Mouse (Mus musculus): ENCODE data around the gene Dyrk1a. TPM values are rescaled to one million over a fixed set of nuclear protein-coding genes. Genes with fewer than 3 reads are reported as not detected.

The Dyrk1a gene
- polyA plus RNA-seq, 1 experiment from 2014 or later: 9.0 TPM

- H3K4me1 ChIP-seq: peaks cover 38% of the 10 kb centered on the region
- H3K36me3 ChIP-seq: no peaks in the 10 kb centered on the region
- no peak overlapping the region for H3K4me3 ChIP-seq
- H3K27me3 ChIP-seq: no peaks in the 10 kb centered on the region
- WGBS: 71% methylated on average over 5 of the region's 5 CpGs
- H3K4me2 ChIP-seq (replicated peaks): no peak overlapping the region
- H3K9me3 ChIP-seq: no peaks in the 10 kb centered on the region
- ATAC-seq (ENCODE audit: insufficient number of reproducible peaks, insufficient read depth, low FRiP score, low TSS enrichment): no peak
- H3K9ac ChIP-seq: 0 out of 2 replicates have a peak overlapping the region, but pooled peaks have one; percentile 24
- no peak overlapping the region for H3K27ac ChIP-seq
Observed at GRCm38 (mm10) chr16:94575757-94576156, 5.9 kb downstream of the Dyrk1a start.

- H3K27ac ChIP-seq: no peak overlapping the region
- no peak overlapping the region for H3K4me3 ChIP-seq
- no peak for ATAC-seq (ENCODE audit: insufficient number of reproducible peaks, insufficient read depth, low FRiP score, low TSS enrichment)
- no peak overlapping the region for H3K4me2 ChIP-seq (replicated peaks)
- H3K9ac ChIP-seq: no peak overlapping the region
- no peaks in the 10 kb centered on the region for H3K36me3 ChIP-seq
- peaks cover 37% of the 10 kb centered on the region for H3K4me1 ChIP-seq
- 93% methylated on average over 4 of the region's 4 CpGs for WGBS
- H3K27me3 ChIP-seq: no peaks in the 10 kb centered on the region
- no peaks in the 10 kb centered on the region for H3K9me3 ChIP-seq
Observed at GRCm38 (mm10) chr16:94579348-94579747, 9.5 kb downstream of the Dyrk1a start.

GRCm38 (mm10) chr16:94580844-94581405 is 11.1 kb downstream of the Dyrk1a start:
- peaks cover 38% of the 10 kb centered on the region for H3K4me1 ChIP-seq
- H3K27ac ChIP-seq: 0 out of 2 replicates have a peak overlapping the region, but pooled peaks have one; percentile 30
- ATAC-seq (ENCODE audit: insufficient number of reproducible peaks, insufficient read depth, low FRiP score, low TSS enrichment): no peak
- no peaks in the 10 kb centered on the region for H3K9me3 ChIP-seq
- H3K27me3 ChIP-seq: no peaks in the 10 kb centered on the region
- H3K36me3 ChIP-seq: no peaks in the 10 kb centered on the region
- H3K4me3 ChIP-seq: no peak overlapping the region
- no peak overlapping the region for H3K9ac ChIP-seq
- WGBS: 40% methylated on average over 7 of the region's 7 CpGs
- H3K4me2 ChIP-seq (replicated peaks): no peak overlapping the region

- Histone ChIP-seq H3K27me3 (no peaks in the 10 kb centered on the region), H3K36me3 (no peaks in the 10 kb centered on the region), H3K4me3 (no peak overlapping the region), H3K9ac (no peak overlapping the region), H3K27ac (no peak overlapping the region), H3K4me2 (replicated peaks) (no peak overlapping the region), H3K4me1 (peaks cover 42% of the 10 kb centered on the region), H3K9me3 (no peaks in the 10 kb centered on the region)
- no peak for ATAC-seq (ENCODE audit: insufficient number of reproducible peaks, insufficient read depth, low FRiP score, low TSS enrichment)
- 67% methylated on average over 7 of the region's 7 CpGs for WGBS
Observed at GRCm38 (mm10) chr16:94586349-94586990, 16.7 kb downstream of the Dyrk1a start.

GRCm38 (mm10) chr16:94587461-94587860 is 17.7 kb downstream of the Dyrk1a start:
- H3K4me3 ChIP-seq: no peak overlapping the region
- no peak for ATAC-seq (ENCODE audit: insufficient number of reproducible peaks, insufficient read depth, low FRiP score, low TSS enrichment)
- no peak overlapping the region for H3K27ac ChIP-seq
- H3K9ac ChIP-seq: no peak overlapping the region
- H3K4me2 ChIP-seq (replicated peaks): no peak overlapping the region
- WGBS: 78% methylated on average over 4 of the region's 4 CpGs
- no peaks in the 10 kb centered on the region for H3K9me3 ChIP-seq
- H3K4me1 ChIP-seq: peaks cover 42% of the 10 kb centered on the region
- no peaks in the 10 kb centered on the region for H3K27me3 ChIP-seq
- no peaks in the 10 kb centered on the region for H3K36me3 ChIP-seq

- 75% methylated on average over 8 of the region's 8 CpGs for WGBS
- no peak overlapping the region for H3K4me2 ChIP-seq (replicated peaks)
- H3K9ac ChIP-seq: no peak overlapping the region
- no peak overlapping the region for H3K27ac ChIP-seq
- no peaks in the 10 kb centered on the region for H3K36me3 ChIP-seq
- no peaks in the 10 kb centered on the region for H3K27me3 ChIP-seq
- H3K4me3 ChIP-seq: no peak overlapping the region
- no peaks in the 10 kb centered on the region for H3K9me3 ChIP-seq
- no peak for ATAC-seq (ENCODE audit: insufficient number of reproducible peaks, insufficient read depth, low FRiP score, low TSS enrichment)
- H3K4me1 ChIP-seq: peaks cover 42% of the 10 kb centered on the region
Observed at GRCm38 (mm10) chr16:94588171-94588570, 18.4 kb downstream of the Dyrk1a start.

GRCm38 (mm10) chr16:94588974-94589373 is 19.2 kb downstream of the Dyrk1a start:
- Histone ChIP-seq H3K27ac (no peak overlapping the region), H3K4me1 (peaks cover 38% of the 10 kb centered on the region), H3K27me3 (no peaks in the 10 kb centered on the region), H3K9me3 (no peaks in the 10 kb centered on the region), H3K9ac (no peak overlapping the region), H3K36me3 (no peaks in the 10 kb centered on the region), H3K4me2 (replicated peaks) (no peak overlapping the region), H3K4me3 (no peak overlapping the region)
- no peak for ATAC-seq (ENCODE audit: insufficient number of reproducible peaks, insufficient read depth, low FRiP score, low TSS enrichment)
- 88% methylated on average over 6 of the region's 6 CpGs for WGBS

- WGBS: 84% methylated on average over 1 of the region's 1 CpGs
- no peak for ATAC-seq (ENCODE audit: insufficient number of reproducible peaks, insufficient read depth, low FRiP score, low TSS enrichment)
Observed at GRCm38 (mm10) chr16:94589648-94590047, 19.8 kb downstream of the Dyrk1a start.

GRCm38 (mm10) chr16:94590214-94590613 is 20.4 kb downstream of the Dyrk1a start:
- H3K4me2 ChIP-seq (replicated peaks): no peak overlapping the region
- no peaks in the 10 kb centered on the region for H3K36me3 ChIP-seq
- H3K9me3 ChIP-seq: no peaks in the 10 kb centered on the region
- H3K4me3 ChIP-seq: no peak overlapping the region
- H3K27ac ChIP-seq: no peak overlapping the region
- no peak overlapping the region for H3K9ac ChIP-seq
- H3K4me1 ChIP-seq: peaks cover 28% of the 10 kb centered on the region
- ATAC-seq (ENCODE audit: insufficient number of reproducible peaks, insufficient read depth, low FRiP score, low TSS enrichment): no peak
- H3K27me3 ChIP-seq: no peaks in the 10 kb centered on the region
- WGBS: 90% methylated on average over 1 of the region's 1 CpGs

More at GRCm38 (mm10) chr16:94589648-94590047, 19.8 kb downstream of the Dyrk1a start:
- H3K9ac ChIP-seq: no peak overlapping the region
- no peaks in the 10 kb centered on the region for H3K36me3 ChIP-seq
- no peak overlapping the region for H3K27ac ChIP-seq
- H3K9me3 ChIP-seq: no peaks in the 10 kb centered on the region
- no peak overlapping the region for H3K4me3 ChIP-seq
- no peak overlapping the region for H3K4me2 ChIP-seq (replicated peaks)
- H3K4me1 ChIP-seq: peaks cover 32% of the 10 kb centered on the region
- H3K27me3 ChIP-seq: no peaks in the 10 kb centered on the region

- Histone ChIP-seq H3K4me1 (peaks cover 24% of the 10 kb centered on the region), H3K9ac (no peak overlapping the region), H3K9me3 (no peaks in the 10 kb centered on the region), H3K36me3 (no peaks in the 10 kb centered on the region), H3K27me3 (no peaks in the 10 kb centered on the region), H3K4me3 (no peak overlapping the region), H3K4me2 (replicated peaks) (no peak overlapping the region), H3K27ac (no peak overlapping the region)
- no peak for ATAC-seq (ENCODE audit: insufficient number of reproducible peaks, insufficient read depth, low FRiP score, low TSS enrichment)
- WGBS: 92% methylated on average over 8 of the region's 8 CpGs
Observed at GRCm38 (mm10) chr16:94590977-94591376, 21.2 kb downstream of the Dyrk1a start.

GRCm38 (mm10) chr16:94591536-94591935 is 21.7 kb downstream of the Dyrk1a start:
- H3K27ac ChIP-seq: no peak overlapping the region
- no peak for ATAC-seq (ENCODE audit: insufficient number of reproducible peaks, insufficient read depth, low FRiP score, low TSS enrichment)
- H3K4me2 ChIP-seq (replicated peaks): no peak overlapping the region
- H3K9me3 ChIP-seq: no peaks in the 10 kb centered on the region
- H3K36me3 ChIP-seq: no peaks in the 10 kb centered on the region
- WGBS: 84% methylated on average over 3 of the region's 3 CpGs
- H3K4me1 ChIP-seq: peaks cover 20% of the 10 kb centered on the region
- no peak overlapping the region for H3K4me3 ChIP-seq
- no peaks in the 10 kb centered on the region for H3K27me3 ChIP-seq
- H3K9ac ChIP-seq: no peak overlapping the region

GRCm38 (mm10) chr16:94596633-94597032 is 26.8 kb downstream of the Dyrk1a start:
- Histone ChIP-seq H3K27ac (no peak overlapping the region), H3K9ac (no peak overlapping the region), H3K36me3 (no peaks in the 10 kb centered on the region), H3K27me3 (no peaks in the 10 kb centered on the region), H3K4me2 (replicated peaks) (no peak overlapping the region), H3K4me1 (peaks cover 32% of the 10 kb centered on the region), H3K4me3 (no peak overlapping the region), H3K9me3 (no peaks in the 10 kb centered on the region)
- WGBS: 85% methylated on average over 2 of the region's 2 CpGs
- ATAC-seq (ENCODE audit: insufficient number of reproducible peaks, insufficient read depth, low FRiP score, low TSS enrichment): no peak
